Mouse (Mus musculus) cerebellum, adult 9-11 months (tissue): ENCODE data around the gene Bik.

Experiments used
- DNase-seq: peaks from one replicate; pipeline ENCODE4 v3.0.0; 2022

The Bik gene

DNA sequence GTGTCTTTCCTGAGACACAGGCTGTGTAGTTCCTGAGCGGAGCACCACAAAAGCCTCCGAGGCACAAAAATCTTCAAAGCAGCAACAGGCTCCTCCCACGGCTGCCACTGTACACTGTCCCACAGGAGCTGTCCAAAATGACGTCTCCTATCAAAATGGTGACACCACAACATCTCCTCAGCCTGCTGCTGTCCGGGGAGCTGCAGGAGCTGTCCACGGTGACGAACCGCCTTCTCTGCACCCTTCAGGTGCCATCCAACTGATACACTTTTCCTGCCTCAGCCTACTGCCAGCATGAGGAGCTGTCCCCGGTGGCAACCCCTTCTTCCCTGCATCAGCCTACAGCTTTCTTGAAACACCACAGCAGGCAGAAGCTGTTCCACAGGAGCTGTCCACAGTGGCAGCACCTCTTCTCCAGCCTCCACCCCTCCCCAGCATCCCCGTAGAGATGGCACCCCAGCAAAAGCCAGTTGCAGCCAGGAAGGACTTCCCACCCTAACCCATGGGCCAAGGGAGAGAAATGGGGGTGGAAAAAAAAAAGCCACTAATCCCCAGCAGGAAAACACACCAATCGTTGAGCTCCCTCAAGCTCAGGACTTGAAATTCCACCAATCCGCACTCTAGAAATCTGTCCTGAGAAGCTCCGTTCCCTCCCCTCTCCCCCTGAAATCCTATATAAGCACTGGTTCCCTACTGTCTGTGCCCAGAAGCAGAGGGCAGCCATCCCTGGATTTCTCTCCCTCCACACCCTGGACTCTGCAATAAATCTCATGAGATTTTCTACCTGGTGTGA lies 14.0 kb upstream of the Bik start:
- DNase-seq, result no peak

GRCm38 (mm10) chr15:83515018-83515417 lies 11.6 kb upstream of the Bik start:
- DNase-seq, result no peak

GRCm38 (mm10) chr15:83518215-83519048 lies 8.2 kb upstream of the Bik start:
- peak; percentile 49 for DNase-seq

GRCm38 (mm10) chr15:83520861-83521382 lies 5.7 kb upstream of the Bik start:
- DNase-seq, result no peak

- no peak for DNase-seq
These were observed 3.5 kb upstream of the Bik start for GRCm38 (mm10) chr15:83523196-83523595.

DNA sequence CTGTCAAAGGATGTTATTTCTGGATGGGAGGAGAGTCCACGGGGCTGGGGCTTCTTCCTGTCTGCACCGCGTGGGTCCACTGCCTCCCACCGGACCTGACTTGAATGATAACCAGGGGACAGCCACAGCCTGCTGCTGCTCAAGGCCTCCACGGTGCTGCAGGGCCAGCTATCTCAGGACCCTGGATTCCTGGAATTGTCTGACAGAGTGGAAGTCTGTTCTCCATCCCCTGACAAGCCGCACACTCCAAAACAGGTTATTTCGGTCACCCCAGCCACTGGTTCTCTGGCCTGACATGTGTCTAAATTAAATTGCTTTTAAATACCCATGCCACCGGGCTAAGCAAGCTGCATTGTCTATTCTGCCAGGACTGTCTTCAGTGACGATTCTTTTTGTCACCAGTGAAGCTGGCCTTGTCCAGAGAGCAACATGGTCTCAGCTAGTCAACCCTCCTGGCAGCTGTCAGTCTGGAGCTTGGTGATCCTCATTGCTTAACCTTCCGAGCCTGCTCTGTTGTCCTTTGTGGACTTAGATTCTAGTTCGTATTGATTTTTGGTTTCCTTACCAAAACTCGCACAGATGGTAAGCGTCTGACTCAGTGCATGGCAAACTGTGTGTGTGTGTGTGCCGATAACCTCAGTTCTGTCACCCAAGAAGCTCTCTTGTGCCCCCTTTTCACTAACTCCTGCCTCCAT lies 2.9 kb upstream of the Bik start:
- DNase-seq, result no peak

DNA sequence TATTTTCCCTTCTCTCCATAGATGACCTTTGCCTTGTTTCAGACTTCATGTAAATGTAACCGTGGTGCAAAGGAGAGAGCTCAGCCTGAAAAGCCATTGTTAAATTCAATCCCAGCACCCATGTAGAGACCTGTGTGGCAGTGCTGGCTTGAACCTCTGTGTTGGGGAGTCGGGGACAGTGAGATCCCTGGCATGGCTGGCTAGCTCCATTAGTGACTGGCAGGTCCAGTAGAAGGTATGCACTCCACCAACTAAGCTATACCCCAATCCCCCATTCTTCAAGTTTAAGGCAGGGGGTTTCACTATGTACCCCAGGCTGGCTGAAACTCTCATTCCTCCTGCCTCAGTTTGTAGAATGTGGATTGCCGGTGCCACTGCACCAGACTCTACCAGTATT lies 2.3 kb upstream of the Bik start:
- no peak for DNase-seq

DNA sequence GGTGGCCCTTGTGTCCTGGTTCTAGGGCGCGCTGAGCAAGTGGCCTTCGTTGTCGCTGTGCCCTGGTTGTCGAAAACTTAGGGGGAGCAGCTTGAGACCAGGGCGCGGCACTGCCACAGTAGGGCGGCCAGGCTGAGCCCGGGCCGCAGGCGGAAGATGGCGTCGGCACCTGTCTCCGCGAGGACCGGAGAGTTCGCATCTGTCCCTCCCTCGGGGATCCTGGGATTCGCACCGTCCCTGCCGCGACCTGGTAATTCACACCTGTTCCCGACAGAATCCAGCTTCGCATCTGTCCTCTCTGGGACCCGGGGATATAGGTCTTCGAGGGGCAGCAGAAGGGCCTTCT lies 403 bp downstream of the Bik start:
- no peak for DNase-seq

DNA sequence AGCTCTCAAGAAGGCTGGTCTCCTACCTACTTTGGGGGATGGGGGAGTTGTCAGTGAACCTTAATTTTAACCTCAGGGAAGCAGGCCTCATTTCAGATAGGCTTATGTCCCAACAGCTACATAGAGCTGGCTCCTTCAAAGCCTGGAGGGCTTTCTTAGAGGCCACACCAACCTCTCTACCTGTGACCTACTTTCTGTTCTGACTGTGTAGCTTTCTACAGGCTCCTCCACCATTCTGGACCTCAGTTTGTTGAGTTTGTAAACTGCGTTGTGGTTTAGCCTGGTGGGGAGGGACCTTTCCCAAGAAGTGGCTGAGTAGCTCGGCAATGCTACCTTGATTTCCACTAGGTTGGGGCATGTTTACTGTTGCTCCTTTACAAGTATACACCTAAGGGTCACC lies 1.1 kb downstream of the Bik start:
- DNase-seq, result no peak

DNA sequence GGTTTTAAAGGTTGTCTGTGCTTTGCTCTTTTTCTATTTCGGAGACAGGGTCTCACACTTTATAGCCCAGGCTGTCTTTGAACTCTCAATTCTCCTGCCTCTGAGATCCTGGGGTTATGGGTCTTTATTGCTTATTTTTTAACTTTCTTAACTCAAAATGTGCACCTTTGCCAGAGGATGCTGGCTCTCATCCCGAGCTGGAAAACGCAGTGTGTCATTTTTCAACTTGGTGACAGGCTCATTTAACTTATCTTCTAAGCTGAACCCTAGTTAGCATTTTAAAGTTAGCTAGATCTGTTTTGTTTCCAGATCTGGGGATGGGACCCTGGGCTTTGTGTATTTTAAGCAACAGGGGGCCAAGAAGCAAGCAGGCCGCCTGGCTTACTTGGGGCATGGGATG lies 2.2 kb downstream of the Bik start:
- DNase-seq, result no peak

GRCm38 (mm10) chr15:83529765-83530164 lies 3.1 kb downstream of the Bik start:
- DNase-seq, result no peak

DNA sequence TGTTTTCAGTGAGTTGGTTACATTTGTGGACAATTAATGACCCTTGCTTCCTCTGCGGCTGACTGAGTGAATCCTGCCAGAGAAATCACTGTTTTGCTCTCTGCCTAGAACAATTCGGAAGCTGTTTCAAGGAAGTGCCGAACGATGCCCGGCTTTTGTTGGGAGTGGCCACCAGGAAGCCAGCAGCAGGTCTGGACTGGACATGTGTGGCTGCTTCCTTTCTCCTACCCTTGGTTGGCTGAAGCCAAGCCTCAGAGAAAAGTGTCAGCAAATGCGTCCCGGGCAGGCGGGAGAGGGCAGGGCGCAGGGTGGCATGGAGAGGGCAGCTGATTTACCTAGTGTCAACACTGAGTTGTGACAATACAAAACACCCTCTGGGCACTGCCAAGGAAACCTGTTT lies 3.6 kb downstream of the Bik start:
- no peak for DNase-seq

DNA sequence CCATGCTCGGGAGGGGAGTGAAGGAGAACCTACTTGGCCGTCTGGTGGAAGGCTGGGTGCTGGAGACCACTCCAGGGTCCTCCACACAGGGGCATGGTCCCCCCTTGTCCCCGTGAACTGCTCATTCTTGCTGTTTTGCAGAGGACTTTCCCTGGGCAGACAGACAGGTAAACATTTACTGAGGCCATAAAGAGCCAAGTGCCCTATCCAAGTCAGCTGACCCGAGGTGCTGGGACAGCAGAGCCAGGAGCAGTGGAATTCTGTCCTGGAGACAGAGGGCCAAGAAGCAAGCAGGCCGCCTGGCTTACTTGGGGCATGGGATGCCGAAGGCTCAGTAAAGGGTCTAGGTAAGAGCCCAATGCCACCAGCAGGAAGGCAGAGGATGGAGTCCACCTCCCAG lies 4.0 kb downstream of the Bik start:
- no peak for DNase-seq

DNA sequence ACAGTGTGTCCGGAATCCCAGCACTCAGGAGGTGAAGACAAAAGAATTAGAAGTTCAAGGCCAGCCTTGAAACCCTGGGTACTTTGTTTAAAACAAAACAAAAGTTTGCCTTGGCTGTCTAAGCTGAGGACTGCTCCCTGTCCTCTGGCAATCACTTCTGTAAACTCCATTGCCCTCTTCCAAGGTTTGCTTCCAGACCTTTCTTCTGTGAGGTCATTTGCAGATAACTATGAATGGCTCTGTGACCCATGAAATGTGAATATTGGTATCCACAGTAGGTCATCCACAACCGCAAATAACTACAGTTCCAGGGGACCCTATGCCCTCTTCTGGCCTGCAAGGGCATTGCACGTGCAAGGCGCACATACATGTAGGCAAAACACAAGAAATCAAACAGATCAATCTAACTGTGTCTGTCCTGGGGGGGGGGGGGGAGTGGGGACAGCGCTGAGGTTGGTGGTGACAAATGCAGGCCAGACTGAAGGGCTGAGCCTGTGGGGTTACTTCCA lies 5.4 kb downstream of the Bik start:
- no peak for DNase-seq

DNA sequence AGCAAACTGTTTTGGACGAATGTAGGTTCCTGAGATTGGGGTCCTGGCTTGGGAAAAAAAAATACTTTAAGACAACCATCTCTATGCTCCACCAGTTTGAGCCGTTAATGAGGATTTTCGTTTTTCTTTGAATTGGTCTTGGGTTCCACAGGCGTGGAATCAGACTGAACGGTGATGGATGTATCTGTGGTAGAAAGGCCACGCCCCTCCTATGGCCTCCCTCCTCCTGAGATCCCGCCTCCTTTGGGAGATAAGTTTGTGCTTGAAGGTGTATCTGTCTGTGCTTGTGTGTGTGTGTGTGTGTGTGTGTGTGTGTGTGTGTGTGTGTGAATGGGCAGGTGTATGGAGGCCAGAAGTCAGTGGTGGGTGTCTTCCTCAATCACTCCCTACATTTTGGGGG lies 5.9 kb downstream of the Bik start:
- no peak for DNase-seq

DNA sequence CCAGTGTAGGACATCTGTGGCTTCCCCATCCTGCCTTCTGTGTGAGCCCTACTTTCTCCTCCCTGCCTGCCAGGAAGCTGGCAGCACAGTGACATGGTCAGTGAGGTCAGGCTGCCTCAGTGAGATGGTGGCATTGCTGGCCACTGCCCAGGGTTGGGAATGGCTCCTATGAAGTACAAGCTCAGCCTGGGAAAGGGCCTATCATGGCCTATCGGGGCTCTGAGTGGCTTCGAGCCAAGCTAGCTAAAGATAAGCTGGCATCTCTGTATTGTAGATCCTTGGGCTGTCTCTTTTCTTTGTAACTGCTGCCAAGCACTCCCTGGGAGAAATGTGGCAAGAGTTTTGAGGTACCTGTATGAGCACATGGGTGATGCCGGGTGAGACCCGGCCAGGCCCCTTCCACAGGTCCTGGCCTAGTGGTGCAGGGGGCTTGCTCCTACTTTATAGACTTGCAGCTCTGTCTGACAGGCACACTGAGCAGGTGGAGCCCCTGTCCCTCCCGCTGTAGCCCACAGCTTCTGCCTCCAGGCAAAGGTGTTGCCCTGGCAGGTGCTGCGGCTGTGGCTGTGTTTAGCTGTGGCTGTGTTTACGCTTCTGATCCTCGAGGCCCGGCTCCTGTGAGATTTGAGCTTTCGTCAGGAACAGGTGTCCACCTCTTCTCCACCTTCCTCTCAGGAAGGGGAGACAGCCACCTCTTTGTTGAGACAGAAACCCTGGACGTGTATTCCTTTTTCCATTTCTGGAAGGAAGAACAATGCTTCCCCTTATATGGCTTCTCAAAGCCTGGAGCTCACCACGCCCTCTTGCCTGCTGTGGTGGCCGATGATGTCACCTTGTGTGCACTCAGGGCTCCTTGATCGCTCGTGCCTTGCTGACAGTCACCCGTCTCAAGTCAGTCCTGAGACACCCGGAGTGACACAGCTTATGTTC lies 8.6 kb downstream of the Bik start:
- no peak for DNase-seq

DNA sequence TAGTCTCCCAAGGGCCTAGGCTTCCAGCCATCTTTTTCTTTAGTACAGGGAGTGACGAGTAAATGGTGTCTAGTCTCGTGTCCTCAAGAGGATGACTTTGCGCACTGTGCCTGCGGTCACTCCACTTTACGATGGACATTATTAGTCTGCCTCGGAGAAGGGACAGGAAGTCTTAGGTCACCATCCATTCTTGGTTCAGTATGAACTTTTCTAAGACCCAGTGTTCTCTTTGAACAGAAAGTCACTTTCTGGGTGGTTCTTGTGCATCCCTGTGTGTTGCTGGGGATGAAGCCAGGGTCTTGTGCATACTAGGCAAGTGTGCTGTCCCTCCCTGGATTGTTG lies 9.2 kb downstream of the Bik start:
- no peak for DNase-seq

DNA sequence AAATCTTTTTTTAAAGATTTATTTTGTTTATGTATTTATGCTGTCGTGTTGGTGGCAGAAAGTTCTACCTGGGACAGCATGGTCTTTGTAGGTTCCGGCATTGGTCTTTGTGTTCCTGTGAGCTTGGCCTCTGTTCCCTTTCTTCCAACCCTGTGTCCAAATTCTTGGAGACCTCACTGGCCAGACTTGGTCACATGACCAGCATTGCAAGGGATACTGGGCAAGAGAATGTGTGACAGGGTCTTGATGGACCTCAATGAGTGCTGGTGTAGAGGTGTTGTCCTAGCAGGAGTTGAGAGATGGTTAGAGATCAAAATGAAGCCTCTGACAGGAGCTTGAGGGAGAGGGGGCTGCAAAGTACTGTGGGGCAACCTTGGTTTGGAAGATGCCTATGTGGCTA lies 12.2 kb downstream of the Bik start:
- DNase-seq, result no peak

DNA sequence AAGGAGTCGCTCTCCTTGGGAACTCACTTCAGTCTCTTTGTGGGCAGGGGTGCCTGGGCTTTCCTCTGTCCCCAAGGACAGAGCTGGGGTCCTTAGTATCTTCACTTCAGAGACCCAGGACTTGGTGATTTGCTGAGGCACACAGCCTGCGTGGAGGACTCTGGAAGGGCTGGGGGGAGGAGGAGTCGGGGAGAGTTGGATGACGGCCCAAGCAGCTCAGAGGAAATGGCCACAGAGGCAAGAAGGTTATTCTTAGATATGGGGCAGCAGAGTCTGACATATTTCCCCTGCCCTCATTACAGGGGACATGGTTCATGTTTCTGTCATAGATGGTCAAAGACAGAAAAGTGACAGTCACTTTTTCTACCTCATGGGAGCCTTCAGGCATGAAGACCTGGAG lies 13.2 kb downstream of the Bik start:
- DNase-seq, result no peak

GRCm38 (mm10) chr15:83541647-83542287 lies 15.1 kb downstream of the Bik start:
- no peak for DNase-seq

DNA sequence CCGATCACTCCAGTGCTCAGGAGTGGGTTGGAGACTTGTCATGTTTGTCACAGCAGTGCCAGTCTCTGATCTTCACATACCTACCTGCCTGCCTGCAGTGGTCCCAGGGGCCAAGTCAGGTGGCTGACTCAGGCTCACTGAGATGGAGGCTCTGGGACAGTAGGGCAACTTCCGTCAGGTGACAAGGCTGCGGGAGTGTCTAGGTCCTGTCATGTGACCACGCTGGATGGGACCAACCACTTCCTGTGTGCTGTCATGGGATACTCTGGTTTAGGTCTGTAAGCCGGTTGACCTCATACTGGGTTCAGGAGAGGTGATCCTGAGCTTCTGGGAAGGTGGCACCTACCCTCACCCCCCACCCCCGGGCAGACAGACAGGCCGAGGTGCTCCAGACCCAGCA lies 19.4 kb downstream of the Bik start:
- no peak for DNase-seq

- no peak for DNase-seq
These were observed 20.5 kb downstream of the Bik start for GRCm38 (mm10) chr15:83547144-83547543.
